Mouse (Mus musculus) layer of hippocampus, postnatal 25 days (tissue): ENCODE measurements at regions not wholly inside any gene's neighbourhood (a gene's known extent, or its start where the extent isn't known, plus 50 kb on each side); places are given as distances from the start of the nearest gene placed in this dataset.
"Not testable (repeated sequence)": the region's sequence is repeated elsewhere in the genome, so short reads cannot be mapped to it uniquely, and the experiment has no call there.

Experiments used
- DNase-seq, 2 experiments: peaks; one replicate each; pipeline ENCODE4 v3.0.0; 2022; ENCODE audit warnings: mixed read lengths in 2 of 2, low spot score in 1 of 2; ENCODE audit errors: extremely low spot score in 1 of 2

DNA sequence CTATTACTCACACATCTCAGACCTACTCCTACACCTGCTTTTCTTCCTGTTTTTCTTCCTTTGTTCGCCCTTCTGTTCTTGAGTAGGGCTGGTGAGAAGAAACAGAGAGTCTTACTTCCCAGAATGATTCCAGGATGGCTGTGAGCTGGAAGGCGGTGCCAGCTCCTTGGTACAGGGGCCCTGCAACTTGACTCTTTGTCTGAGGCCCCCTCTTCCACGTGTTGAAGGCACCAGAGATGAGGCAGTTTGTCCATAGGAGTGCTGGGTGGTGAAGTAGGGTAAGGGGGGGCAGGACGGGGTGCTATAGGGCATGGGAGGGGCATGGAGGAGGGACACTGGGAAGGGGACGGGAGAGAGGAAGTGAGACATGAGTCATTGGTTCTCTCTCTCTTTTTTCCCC, 60.8 kb downstream of the Dmrta2 start:
- DNase-seq: no peak

DNA sequence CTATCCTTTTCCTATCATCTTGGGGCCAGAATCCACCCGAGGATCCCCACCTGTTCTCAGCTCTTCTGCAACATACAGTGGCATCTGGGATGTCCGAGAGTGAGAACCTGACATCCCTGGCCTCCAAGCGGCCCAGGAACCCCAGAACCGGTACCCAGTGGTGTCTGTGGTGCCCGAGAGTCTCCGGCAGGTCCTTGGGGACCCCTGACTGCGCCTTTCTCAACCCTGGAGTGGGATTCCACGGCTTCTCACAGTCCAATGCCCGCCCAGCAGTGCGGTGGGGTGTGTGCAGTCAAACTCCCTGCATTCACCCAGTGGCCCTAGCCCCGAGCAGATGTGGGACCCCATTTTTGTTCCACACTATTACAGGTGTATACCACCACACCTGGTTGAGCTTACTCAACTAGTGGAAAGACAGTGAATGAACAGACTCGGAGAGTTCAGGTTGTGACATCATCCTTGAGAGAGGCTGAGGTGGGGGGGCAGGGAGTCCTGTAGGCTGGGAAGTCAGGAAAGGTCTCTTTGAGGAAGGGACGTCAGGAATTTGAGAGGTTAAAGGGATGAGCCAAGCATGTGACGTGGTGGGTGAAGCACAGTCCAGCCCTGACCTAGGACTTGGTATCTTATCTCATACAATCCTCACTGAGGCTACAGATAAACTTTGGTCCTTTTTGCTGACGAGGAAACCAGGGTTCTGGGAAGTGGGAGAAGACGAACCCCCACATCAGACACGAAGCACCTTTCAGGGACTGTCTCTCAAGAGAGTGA, 67.2 kb downstream of the Dmrta2 start:
- DNase-seq: no peak

DNA sequence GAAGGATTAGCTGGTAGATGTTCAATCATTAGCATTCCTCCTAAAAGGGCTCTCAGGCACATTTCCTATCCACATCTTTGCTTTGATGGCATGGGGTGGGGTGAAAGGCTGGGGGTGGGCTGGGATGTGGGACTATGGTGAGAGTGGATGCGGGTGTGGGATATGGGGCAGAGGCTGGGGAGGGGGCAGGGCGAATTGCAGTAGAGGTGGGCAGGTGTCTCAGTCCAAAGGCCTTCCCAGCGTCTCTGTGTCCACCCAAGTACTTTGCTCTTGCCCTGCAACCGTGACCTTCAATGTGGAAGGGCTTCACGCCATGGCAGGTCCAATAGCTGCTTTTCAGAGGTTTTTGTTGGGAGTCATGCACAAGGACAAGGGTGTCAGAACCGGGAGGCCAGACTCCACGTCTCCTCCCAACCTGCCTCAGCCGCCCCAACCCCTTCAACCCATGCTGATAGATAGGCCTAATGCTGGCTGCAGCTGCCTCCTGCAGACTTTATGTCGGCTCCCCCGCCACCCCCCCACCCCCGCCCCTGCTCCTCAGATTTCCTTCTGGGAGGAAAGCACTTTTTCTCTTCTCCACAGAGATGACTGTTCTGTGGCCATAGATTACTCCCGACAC, 67.9 kb downstream of the Dmrta2 start:
- DNase-seq: no peak

DNA sequence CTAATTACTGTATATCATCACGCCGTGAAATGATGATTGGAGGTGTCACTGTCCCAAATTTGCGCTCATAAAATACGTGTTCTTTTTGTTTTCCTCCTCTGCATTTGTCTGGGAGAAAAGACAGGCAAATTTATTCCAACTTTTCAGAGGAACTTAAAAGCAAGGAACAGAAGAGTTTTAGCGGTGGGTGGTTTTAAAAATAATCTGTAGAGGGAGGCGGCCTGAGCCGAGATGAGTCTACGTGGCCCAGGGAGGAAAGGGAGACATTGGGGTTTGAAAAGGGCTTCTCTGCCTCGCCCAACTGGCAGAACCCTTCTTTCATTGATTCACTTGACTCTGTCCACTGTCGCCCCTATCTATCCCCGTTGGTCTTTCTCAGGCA, 68.4 kb downstream of the Dmrta2 start:
- no peak for DNase-seq

DNA sequence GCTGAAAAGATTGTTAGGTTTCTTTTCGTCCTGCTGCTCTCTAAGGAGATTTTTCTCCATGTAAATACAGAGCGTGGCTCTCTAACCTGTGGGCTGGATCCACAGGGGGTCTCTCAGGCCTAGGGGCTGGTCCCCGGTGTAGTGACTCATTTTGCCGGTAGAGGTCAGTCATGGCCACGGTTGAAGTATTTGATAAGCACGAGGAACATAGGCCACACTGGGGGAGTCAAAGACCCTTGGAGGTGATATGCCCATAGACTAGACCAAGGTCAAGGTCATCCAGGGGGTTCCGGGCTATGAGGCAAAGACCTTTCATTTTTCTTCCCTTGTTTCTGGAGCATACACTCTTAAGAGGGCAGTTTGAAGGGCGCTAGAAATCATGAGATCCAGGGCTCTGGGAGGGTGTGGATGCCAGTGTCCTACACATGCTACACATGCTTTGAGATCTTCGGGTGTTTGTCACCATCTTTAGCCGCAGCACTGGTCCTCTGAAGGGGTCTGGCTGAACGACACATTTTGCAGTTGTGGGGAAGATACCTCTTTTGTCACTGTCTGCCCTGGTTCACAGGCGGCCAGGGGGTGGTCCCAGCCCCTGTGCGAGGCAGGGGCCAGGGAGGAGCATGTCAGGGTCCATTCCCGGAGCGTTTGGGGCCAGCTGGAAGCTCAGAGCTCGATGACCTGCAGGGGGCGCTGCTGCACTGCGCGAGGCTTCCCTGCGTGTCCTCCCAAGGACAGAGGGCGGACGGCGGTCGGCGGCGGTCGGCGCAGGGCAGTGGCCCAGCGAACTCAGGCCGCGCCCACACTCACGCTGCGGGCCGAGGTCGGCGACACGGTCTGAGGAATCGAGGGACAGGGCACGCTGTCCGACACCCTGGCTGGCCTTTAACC, 72.8 kb downstream of the Dmrta2 start:
- peak; percentile 90 to 97 for DNase-seq

DNA sequence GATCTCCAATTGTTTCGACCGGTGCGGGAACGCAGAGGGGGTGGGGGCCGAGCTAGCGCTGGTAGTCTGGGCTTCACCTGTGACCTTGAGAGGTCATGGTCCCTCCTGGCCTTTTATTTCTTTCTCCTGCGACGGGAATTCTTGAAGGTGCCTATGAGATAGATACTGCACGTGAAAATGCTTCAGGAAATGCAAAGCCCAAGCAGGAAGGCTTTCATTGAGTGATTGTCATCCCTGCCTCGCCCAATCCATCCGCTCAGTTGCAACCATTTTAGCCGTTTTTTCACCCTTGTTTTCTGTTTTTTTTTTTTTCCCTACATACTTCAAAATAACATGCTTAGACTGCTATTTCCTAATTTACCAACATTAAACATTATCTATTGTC, 73.4 kb downstream of the Dmrta2 start:
- DNase-seq: no peak

DNA sequence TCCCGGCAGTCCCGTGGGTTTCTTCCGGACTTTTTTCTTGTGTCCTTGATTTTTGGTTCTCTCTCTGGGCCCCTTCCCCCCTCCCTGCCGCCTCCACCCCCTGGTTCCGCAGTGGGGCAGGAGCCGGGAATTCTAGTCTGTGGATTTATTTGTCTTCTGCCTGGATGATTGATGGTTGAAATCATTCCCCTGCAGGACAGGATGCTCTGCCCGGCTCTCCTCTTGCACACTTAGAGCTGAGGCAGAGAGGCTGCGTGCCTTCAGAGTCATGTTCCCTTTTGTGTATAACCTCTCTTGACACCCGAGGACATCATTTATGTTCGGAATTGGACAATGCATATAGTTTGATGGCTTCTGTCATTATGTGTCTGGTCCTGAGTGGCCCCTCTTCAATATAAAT, 74.0 kb downstream of the Dmrta2 start:
- DNase-seq: no peak

DNA sequence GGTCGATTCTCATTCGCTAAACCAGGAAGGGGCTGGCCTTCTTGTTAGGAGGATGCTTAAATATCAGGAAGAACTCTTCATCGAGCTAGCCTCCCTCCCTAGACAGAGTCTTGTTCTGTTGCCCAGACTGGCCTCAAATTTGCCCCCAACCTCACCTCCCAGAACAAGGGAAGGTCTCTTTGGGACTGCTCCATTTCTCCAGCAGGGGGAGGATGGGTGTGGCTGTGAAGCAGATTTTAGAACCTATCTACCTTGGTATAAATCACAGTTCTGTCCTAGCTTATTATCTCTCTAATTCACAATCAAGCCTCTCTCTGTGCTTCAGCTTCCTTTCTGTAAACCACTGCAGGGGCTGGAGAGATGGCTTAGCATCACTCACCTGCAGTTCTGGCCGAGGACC, 75.1 kb downstream of the Dmrta2 start:
- DNase-seq: peak in 1 of 2 experiments; percentile 13

DNA sequence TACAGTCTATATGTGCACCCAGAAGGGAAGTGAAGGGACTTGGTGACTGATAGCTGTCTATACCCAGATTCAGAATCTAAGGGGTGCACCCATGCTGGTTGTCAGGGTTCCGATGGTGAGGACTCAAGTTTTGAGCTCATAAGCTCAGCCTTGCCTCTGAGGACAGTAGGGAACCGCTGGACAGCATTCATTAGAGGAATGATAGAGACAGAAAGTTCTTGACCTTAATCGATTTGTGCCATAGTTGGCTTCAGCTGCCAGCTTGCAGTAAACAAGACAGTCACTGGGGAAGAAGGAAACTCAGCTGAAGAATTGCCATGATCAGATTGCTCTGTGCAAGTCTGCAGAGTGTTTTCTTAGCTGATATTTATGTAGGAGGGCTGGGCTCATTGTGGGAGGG, 96.0 kb downstream of the Dmrta2 start:
- DNase-seq: no peak

DNA sequence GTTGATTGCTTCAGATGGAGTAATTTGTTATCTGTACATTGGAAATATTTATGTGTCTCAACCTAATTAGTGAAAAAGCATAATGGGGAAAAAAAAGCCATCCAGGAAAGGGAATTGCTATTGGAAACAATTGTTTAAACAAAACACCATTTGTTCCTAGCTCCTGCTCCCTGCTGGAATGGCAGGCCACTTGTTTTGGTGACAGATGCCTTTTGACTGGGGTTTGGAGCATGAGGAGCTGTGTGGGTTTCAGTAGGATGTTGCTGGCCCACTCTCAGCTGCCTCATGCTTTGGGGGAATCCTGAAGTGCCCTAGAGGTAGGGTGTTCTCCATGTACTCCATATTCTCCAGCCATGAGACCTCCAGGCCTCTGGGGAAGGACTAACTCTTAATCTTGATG, 105.5 kb downstream of the Dmrta2 start:
- no peak for DNase-seq

DNA sequence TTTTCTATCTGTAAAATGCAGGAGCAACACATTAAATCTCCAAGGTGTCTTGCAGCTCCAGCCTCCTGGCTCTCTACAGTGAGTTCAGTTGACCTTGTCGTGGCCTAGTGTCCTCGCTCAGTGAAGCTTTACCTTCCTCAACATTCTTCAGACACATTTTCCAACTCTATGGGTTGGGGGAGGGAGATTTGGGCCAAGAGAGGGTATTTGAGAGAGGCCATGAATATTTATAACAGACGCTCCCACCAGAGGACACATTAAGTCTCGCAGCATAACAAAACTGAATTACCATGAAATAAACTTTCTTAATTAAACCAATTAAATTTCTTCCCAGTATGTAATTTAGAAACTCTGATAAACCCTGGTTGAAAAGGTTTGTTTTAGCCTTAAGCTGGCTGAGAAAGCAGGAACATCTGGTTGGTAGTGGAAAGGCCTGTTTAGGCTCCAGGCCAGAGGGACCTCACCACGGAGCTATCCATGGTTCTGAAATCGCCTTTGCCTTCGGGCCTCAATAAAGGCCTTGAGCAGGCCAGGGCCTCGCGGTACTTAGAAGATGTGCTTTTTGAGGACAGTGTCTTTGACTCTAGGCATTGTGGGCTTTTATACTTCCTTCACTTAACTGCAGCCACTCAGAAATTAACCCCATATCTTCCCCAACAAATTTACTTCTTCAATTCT, 109.9 kb downstream of the Dmrta2 start:
- peak in 1 of 2 experiments; percentile 27 for DNase-seq

DNA sequence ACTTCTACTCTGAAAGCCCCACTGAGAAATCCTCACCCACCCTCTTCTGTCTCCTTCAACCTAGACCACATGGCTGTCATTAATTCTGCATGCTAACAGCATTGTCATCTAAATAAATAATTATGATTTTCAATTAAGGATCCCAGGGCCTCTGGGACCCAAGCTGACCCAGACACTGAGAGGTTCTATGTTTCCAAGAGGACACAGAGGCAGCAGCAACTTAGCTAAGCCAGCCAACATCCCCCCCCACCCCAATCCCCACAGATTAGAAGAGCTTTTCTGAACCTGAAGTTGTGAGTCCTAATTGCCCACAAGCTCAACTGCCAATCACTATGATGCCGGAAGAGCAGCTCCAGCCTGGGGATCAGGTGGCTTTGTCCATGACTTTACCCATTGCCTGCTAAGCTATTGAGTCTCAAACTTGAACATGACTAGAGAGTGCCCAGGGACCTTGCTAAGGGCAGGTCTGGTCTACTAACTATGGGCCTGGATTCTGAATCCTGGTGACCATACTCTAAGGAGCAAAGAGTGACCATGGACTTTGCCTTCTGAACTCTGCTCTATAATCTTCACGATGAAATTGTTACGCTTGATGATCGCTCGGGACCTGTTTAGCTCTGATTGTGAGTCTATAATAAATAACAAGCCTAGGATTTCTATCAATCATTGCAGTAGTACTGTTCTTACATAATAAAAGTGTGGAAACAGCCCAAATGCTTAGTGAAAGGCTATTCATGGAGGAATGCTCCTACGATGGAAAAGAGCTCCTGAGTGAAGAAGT, 115.4 kb downstream of the Dmrta2 start:
- DNase-seq: no peak

DNA sequence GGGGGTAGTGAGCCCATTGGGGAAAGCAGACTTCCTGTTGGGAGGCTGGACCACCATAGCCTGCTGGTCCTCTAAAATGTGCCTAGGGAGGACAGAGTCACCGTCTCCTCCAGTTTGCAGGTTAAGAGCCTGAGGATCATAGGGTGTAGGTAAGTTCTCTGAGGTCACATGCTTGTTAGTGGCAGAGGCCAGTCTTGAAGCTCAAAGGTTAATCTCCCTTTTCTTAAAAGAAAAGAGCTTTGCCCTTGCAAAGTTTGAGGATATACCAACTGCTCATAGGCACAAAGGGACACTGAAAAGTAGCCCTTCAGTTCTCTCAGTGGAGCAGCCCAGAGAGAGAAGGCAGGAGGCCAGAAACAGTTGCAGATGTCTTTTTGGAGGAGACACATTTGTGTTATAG, 116.7 kb downstream of the Dmrta2 start:
- no peak for DNase-seq

DNA sequence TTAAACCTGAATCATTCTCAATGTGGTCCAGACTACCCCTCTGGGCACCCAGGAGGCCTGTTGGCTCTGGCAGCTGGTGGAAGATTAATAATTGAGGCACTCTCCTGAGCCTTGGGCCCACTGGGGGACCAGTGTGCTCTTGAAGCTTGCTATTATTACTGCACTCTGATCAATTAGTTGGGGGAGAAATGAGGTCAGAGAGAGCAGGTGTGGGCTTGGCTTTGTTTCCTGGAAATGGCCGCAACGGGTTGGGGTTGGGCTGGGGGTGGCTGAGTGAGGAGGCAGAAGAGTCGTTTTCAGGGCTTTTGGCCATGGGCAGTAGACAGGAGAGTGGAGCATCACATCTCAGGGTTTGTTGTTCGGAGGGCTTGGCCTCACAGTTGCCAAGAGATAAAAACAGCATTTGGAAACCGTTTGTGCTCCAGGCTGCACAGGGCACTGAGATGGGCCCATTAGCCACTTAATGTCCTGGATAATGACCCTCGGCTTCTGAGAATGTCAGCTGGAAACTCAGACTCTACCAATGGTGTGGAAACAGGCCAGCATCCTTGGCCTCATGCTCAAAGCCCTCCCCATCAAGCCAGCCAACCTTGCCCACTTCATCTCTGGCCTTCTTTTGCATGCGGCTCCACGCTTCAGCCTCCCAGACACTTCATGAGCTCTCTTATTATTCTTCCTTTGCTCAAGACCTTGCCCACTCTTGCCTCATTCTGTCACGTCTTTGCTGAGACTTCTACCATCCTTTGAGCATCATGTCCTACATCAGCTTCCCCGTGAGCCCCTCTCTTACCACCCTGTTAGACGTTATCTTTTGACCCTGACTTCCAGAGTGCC, 118.1 kb downstream of the Dmrta2 start:
- DNase-seq: no peak

DNA sequence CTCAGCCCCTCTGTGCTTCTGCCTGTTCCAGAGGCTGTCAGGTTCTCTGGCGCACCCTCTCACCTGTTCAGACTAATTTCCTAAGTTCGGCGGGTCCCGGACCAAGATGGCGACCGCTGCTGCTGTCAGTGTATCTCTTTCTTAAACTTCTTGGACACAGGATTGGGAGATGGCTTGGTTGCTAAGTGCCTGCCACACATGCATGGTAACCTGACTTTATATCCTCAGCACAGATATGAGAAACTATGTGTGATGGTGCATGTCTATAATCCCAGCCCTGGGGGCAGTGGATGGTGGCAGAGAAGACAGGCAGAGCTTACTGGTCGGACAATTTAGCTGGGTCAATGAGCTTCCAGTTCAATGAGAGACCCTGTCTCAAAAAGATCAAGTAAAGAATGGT, 126.3 kb downstream of the Dmrta2 start:
- DNase-seq: not testable (repeated sequence)

DNA sequence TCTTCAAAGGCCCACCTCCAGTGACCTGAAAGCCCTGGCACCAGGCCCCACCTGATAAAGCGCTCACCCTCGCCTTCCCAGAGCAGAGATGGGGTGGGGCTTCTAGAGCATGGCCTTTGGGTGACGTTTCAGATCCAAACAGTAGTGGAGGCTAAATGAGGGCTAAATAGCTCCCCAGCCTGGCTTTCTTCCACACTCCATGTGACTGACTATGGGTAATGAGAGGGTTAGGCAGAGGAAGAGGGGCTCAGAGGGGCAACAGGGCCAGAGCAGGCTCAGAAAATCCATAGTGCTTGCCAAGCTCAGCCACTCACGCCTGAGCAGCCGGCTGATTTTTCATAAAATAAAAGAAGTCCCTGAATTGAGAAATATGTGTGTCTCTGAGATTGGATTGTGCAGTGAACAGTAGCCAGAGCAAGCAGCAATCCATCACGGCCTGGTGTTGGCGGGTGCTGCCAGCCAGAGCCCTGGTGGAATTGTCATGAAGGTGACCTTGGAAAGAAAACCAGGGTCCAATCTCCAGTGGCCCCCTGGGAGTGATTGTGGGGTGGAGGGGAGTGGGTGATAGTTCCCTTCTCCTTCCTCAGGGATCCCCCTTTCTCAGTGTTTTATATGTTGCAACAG, 128.9 kb downstream of the Dmrta2 start:
- no peak for DNase-seq

DNA sequence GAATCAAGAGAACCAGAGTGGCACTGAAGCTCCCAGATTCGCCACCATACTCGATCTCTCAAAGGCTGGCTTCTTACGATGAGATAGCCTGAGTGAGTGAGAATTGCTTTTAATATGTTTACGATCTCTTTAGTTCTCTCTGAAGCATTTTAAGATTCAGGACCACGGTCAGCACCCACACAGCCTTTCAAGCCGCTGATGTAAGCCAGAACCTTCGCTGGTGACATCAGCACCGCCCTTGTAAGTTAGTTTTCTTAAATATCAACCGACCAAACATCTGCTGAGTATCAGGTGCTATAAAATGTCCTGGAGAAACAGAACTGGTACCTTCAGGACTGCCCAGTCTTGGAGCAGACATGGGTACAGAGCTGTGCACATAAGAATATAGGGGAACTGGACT, 141.6 kb downstream of the Dmrta2 start:
- DNase-seq: no peak

DNA sequence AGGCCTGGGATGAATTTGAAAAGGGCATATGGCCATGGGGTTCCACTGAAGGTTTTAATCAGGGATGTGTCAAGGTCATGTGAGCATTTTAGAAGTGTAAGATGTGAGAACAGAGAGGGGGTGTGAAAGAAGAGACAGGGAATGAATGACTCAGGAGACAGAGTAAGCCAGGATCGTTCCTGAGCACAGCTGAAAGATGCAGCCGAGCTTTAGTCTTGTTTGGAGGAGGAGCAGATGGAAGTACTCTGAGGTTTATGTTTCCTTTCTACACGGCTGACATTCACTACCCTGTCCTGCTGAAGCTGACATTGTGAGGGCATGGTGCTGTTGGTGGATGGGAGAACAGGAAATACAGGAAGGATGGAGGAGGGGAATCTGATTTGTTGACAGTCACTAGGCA, 142.0 kb downstream of the Dmrta2 start:
- DNase-seq: no peak

DNA sequence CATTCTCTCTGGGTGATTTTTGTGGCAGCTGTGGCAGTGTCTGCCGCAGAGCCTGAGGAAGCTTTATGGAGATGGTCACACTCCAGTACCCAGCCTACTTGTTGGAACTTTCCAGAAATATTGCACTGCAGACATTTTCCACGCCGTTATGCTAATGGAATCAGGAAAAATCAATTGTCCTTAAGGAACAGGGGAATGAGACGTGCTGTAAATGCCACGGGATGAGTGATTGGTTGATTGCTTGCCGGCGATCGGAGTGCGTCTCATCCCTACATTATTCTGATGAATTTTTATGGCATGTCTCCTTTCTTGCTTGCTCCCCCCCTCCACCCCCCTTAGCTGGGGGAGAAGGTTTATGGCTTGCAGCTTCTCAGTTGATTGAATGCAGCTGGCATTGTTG, 142.9 kb downstream of the Dmrta2 start:
- no peak for DNase-seq
